Mouse (Mus musculus) left cerebral cortex, adult 6 months (tissue): Measurements from ENCODE around the gene Oat. TPM values are rescaled to one million over a fixed set of nuclear protein-coding genes. Genes with fewer than 3 reads are reported as not detected.

Experiments used
- long read RNA-seq, 2 experiments: library from polyadenylated mRNA; unstranded; transcript quantifications; one replicate each; pipeline ENCODE4 v2.0.0; 2019 to 2020
- polyA plus RNA-seq: library from polyadenylated mRNA; unstranded; fragments of <200 nt; fragmentation: Nextera tagmentation; gene quantifications from 2 replicates; pipeline ENCODE4 v1.2.3, GENCODE M21; 2021

Oat gene
- polyA plus RNA-seq: 47.9 and 62.7 TPM in 2 replicates
- long read RNA-seq, experiment 1, transcript Oat-201 (10 exons, 2,152 nt): major isoform, 307 of 349 reads
- long read RNA-seq, experiment 1, partial matches to known transcripts: 25 of 349 reads
- long read RNA-seq, experiment 1, other reads (novel, unspliced or antisense): 17 of 349 reads
- long read RNA-seq, experiment 2, transcript Oat-201 (10 exons, 2,152 nt): major isoform, 84 of 121 reads
- long read RNA-seq, experiment 2, partial matches to known transcripts: 31 of 121 reads
- long read RNA-seq, experiment 2, other reads (novel, unspliced or antisense): 6 of 121 reads

DNA sequence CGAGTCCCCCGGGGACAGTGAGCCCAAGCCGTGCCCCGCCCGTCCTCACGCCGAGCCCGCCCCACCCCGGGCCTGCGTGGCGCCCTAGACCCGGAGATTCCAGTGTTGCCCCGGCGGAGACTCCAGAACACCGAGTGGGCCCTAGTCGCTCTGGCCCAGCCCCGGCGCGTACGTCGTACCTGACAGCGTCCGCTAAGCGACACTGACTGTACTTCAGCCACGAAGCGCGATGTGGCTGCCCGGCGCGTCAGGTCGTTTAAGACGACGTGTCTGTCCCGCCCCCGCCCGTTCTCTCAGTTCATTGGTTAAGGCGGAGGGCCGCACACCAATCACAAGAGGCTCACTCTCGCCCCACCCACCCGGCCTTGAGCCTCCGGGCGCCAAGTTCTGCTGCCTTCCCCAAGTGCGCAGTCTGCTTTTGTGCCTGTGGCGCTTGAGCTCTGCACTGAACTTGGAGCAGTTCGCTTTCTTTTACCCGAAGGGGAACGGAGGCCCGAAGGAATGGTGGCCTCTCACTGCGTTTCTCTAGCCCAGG, at the start of gene Oat:
Oat (minus strand) TSS at position 283 of the 535 bp plus-strand sequence.

DNA sequence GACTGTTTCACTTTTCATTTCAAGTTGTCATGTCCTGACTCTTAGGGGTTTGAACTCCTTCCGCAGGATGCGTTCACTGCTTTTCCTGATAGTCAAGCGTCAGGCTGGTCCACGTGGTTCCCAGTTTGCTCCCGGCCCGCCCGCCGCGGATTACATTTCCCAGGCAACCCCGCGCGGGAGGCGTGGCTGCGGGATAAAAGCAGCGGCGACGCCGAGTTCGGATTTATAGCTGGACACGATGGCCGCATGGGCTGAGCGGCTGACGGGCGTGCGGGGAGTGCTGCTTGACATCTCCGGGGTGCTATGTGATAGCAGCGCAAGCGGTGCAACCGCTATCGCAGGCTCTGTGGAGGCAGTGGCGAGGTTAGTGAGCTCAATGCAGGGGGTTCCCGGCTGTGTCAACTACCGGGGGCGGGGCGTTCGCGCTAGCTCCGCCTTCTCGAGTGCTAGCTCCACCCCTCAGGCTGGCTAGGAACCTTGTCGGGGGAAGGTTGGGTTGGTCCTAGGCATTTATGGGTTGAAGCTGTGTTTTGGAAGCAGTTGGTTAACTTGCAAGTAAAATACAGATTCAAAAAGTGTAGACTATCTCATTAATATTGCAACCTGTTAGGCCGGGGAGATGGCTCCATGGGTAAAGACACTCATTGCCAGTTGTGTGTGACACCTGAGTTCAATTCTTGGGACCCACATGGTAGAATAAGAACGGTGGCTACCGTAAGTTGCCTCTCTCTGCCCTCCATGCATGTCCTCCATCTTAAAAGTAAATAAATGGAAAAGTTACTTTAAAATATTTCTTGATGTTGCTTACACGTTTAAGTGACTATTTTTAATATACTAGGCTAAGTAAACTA, 34.5 kb upstream of the Oat start, which contains the start of gene Lhpp:
Lhpp (plus strand) TSS at position 171 of the 851 bp plus-strand sequence.

DNA sequence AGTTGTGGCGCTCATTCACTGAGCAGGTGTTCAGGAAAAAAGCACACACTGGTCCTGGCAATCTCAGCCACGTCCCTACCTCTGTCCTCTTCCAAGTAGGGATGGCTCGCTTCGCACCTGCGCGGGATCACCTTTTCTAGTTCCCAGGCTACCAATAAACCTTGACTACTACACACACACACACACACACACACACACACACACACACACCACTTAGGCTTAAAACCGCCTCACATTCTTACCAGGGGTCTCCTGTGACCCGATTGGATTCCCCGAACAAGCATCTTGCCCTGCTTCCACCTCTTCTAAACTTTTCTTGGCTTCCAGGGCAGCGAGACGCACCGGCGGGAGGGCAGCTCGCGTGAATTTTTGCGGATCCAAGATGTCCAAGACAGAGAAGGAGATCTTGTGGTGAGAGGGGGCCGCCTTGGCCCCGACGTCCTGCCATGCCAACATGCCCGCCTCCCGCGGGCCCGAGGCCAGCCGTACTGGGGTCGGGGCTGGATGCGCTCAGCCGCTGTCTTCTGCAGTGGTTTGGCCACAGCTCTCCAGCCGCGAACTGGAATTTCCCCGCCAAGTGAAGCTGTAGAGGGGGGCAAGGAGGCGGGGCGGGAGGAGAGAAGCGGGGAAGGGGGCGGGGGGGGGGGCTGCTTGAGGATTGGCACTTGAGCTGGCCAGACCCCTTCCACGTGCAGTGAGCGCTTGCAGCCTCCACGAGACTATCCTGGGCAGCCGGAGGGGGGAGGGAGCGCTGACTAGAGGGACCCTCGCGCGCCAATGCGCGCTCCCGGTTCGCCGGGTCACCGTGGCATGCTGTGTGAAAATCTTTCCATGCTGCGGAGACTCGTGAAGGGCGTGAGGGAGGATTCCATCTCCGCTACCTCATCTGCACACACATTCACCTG, 23.1 kb upstream of the Oat start, which contains the start of gene Nkx1-2:
Nkx1-2 (minus strand) TSS at position 567 of the 905 bp plus-strand sequence.

Other genes with a start within 250 kb of the Oat start
- gene Nkx1-2, start 23.2 kb upstream of the Oat start, polyA plus RNA-seq: not detected in 2 replicates
- gene Lhpp, start 34.2 kb upstream of the Oat start, polyA plus RNA-seq: 18.6 and 19.7 TPM in 2 replicates
- 14.0 and 17.5 TPM in 2 replicates for gene Fam53b, start 237.5 kb upstream of the Oat start, polyA plus RNA-seq